Mouse (Mus musculus) kidney, postnatal 10 days (tissue): ENCODE results near the gene Gnai3.
A peak's percentile ranks its signal among the peaks of the same experiment; 100 is the strongest.

Experiments used
- DNase-seq: peaks from one replicate; pipeline ENCODE4 v3.0.0; 2021; ENCODE audit warnings: mixed read lengths

Gnai3 gene

GRCm38 (mm10) chr3:108158383-108159037 is 12.6 kb upstream of the Gnai3 start:
- DNase-seq: no peak

- no peak for DNase-seq
These were observed 8.7 kb upstream of the Gnai3 start, which contains the start of gene Gpr61 for GRCm38 (mm10) chr3:108154656-108155055. Gpr61 (minus strand) TSS chr3:108154882.

GRCm38 (mm10) chr3:108152290-108152689 is 6.3 kb upstream of the Gnai3 start:
- DNase-seq: no peak

DNA sequence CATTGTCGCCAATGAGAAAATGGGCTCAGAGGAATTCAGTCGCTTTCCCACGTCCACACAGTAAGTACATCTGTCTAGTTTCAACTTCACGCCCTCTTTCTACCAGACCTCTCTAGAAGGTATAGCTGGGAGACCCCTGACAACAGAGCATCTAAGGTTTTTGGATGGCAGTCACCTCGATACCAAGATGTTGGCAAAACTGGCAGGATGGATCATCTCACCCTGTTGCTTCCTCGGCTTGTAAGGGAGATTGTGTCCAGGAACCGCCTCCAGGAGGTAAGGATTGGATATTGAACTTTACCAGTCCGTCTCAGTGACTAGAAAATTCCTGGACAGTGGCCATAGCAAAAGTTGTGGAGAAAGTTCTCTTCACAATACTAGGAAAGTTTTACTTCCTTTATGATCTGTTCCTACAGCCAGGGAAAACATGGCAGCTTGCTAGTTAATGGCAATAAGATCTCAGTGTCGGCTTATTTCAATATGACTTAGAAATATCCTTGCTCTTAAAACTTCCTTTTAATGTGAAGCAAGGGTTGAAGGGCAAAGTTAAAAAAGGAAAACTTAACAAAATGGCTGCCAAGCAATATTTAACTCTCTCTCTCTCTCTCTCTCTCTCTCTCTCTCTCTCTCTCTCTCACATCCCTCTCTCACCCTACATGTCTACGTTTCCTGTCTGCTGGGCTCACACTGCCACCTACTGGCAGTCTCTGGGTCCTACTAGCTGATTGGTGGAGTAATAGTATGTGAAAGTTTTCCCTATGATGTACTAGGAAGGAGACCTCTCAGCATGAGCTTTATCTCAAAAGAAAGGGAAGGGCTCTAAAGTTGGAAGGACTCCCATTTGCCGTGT is 1.7 kb upstream of the Gnai3 start:
- DNase-seq: peak; percentile 95

- no peak for DNase-seq
These were observed 725 bp upstream of the Gnai3 start for GRCm38 (mm10) chr3:108146671-108147070.

DNA sequence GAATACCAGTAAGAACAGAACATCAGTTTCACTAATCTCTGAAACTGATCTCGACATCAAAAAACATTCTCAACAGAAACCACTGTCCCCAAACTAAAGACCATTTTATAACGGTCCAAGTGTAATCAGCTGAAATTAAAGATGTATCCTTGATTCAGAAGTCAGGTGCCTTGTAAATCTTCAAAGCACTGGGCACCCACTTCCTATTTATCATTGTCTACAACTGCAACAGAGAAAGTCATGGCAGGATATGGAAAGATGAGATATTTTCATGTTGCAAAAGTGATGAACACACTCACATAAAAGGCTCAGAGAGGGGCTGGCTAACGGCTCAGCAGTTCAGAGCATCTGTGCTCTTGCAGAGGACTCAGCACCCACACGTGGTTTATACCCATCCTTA is 5.2 kb downstream of the Gnai3 start:
- no peak for DNase-seq

DNA sequence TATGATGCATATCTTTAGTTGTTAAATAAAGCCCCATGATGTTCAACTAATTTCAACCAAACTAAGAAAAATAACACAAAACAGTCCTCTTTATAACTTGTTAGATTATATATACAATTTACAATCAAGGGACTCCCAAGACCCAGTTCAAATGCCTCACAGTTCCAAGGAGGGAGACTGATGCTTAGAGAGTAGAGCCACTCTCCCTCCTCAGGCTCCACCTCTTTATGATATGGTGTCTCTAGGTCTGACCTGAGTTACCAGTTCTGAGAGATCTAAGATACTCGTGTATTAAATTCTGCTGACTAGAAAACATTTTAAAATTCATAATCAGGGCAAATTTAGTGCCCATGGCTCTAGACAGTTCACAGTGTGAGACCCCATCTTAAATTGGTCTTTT is 6.8 kb downstream of the Gnai3 start:
- no peak for DNase-seq

DNA sequence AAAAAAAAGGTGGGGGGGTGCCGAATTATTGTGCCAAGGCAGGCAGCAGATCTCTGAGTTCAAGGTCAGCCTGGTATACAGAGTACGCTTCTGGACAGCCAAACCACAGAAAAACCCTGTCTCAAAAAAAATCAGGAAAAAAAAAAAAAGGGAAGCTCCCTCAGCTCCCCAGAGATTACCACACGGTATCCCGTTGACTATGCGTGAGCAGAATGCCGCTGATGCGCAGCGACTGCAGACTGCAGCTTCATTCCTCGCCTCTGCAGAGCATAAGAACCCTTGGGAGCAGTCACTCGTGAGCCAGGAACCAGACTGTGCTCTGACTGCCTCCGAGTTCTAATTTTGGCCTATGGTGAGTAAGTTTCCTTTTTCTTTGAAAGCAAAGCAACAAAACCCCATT is 11.2 kb downstream of the Gnai3 start:
- DNase-seq: no peak

- DNase-seq: no peak
These were observed 13.5 kb downstream of the Gnai3 start for GRCm38 (mm10) chr3:108132484-108132883.

DNA sequence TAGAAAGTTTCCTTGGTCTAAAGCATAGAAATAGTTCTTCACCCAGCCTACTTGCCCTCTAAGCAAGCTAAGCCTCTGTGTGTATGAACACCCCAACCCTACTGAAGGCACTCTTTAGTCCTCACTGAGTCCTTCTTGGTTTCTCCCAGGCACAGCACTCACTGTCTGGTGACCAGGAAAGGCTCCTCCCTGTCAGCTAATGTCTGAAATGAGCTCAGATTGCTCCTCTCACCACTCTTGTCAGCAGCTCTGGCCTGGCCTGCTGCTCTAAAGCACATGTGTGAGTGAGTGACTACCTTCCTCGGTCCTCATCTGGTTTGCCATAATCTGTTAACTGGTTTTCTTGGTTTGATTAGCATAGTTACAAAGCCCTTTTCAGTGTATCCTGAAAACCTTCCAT is 14.1 kb downstream of the Gnai3 start:
- no peak for DNase-seq

DNA sequence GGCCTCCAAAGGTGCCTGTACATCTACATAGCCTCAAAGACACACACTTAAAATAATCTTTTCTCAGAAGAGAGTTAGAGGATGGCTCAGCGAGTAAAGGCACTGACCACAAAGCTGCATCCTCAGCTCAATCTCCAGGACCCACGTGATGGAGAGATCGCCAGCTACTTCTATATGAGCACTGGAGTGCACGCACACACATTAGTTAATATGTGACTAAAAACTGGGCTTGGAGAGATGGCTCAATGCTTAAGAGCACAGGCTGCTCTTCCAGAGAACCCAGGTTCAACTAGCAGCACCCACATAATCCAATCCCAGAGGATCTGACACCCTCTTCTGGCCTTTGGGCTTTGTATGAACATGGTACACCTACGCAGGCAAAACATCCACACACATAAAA is 14.7 kb downstream of the Gnai3 start:
- peak; percentile 38 for DNase-seq

GRCm38 (mm10) chr3:108129804-108130203 is 16.1 kb downstream of the Gnai3 start:
- no peak for DNase-seq

GRCm38 (mm10) chr3:108129367-108129766 is 16.6 kb downstream of the Gnai3 start:
- DNase-seq: no peak

DNA sequence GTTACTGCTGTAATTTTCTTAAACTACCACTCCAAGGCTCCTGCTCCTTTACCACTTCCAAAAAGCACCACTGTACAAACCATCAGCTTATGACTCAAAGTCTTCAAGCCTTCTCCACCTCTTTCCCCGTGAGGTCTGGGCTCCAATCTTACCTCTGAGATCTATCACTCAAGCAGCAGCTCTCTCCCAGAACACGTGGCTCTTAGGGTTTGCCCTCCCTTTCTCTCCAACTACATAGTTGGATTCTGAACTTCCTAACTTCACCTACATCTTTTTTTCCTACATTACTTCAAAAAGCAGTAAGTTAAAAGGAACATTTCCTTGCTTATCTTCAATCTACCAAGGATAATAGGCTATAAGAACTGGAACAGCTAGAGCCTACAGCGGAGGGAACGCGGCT is 17.4 kb downstream of the Gnai3 start:
- DNase-seq: no peak

- no peak for DNase-seq
These were observed 19.6 kb downstream of the Gnai3 start for GRCm38 (mm10) chr3:108126327-108126726.

DNA sequence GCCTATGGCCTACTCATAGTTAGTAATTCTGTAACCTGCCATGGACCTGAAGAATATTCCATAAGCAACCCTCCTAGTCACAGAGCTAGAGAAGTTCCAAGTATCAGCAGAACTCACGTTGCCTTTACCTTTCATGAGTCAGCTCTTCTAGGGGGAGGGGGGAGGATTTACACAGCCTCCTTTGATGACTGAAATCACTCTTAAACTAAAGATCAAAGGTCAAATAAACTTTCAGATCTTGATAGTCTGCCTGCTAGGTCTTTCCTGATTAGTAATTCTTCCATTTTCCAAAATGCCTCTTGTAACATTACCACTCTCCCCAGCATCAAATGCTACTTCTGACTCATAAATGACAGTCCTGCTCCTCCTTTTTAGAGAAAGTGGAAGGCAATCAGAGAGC is 21.8 kb downstream of the Gnai3 start:
- no peak for DNase-seq

DNA sequence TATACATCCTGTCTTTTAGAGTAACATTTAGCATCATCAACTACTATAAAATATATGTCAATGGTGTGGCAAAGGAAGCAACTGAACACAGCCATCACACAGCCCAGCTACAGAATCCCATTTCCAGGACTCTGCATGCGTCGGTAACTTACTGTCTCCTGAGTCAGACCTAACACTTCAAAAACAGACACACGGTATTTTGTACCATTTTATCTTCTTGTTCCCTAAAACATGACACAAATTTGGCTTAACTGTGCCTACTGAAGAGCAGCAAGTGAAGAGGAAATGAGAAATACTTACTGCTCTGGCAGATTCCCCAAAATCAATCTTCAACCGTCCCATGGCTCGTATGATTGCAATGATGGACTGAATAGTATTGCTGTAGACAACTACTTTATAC is 22.7 kb downstream of the Gnai3 start:
- DNase-seq: no peak

DNA sequence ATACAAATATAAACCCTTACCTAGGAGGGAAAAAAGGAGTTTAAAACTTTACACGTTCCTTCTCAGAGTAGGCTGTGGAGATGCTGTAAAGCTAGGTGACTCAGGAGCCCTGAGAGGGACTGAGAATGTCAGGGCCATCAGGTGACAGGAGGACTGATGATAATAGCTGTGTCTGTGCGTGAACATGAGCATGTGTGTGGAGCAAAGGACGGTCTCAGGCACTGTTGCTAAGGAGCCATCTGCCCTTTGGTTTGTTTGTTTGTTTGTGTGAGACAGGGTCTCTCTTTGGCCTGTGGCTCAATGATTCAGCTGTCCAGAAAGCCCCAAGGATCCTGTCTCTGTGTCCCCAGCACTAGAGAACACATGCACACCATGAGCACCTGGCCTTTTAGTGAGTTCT is 24.8 kb downstream of the Gnai3 start:
- DNase-seq: no peak

GRCm38 (mm10) chr3:108117465-108117864 is 28.5 kb downstream of the Gnai3 start:
- no peak for DNase-seq

GRCm38 (mm10) chr3:108113591-108114289 is 32.2 kb downstream of the Gnai3 start:
- DNase-seq: no peak

- no peak for DNase-seq
These were observed 33.3 kb downstream of the Gnai3 start for GRCm38 (mm10) chr3:108112666-108113065.

- no peak for DNase-seq
These were observed 33.7 kb downstream of the Gnai3 start for GRCm38 (mm10) chr3:108112246-108112645.

GRCm38 (mm10) chr3:108111320-108111719 is 34.6 kb downstream of the Gnai3 start:
- no peak for DNase-seq

GRCm38 (mm10) chr3:108105281-108105680 is 40.7 kb downstream of the Gnai3 start:
- DNase-seq: no peak
